Mouse (Mus musculus) stomach, postnatal 0 days (tissue): ENCODE results near the gene Snap47.

Experiments used
- CTCF ChIP-seq: IDR thresholded peaks from 2 replicates; pipeline ENCODE4 v1.5.1; 2016; ENCODE audit warnings: antibody characterized with exemption, low read depth, mild to moderate bottlenecking, moderate library complexity
- EP300 ChIP-seq: optimal IDR thresholded peaks from 2 replicates; pipeline ENCODE3; 2016; ENCODE audit warnings: antibody characterized with exemption

- TF ChIP-seq CTCF (no peak), EP300 (no peak)
These were observed 13.0 kb downstream of the Snap47 start for GRCm38 (mm10) chr11:59437954-59438353.
